Mouse (Mus musculus): Measurements from ENCODE around the gene Rbfox3.
A peak's percentile ranks its signal among the peaks of the same experiment; 100 is the strongest.

Gene Rbfox3

DNA sequence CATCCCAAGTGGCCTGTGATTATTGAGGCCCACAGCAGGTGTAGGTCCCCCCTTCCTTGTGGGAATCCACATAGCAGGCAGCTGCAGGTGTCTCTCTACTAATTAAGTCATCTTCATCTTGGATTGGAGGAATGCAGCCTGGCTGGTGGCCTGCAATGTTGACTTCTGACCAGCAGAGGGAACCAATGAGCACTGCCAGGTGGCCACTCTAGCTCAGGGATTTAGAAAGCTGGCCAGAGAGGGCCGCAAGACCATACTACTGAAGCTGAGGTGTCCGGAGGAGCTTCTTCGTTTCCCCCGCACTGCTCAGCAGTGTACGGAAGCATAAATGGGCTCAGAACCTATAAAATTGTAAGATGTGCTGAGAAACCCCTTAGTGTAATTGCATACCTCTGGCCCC is 403.5 kb downstream of the Rbfox3 start:
- DNase-seq (ENCODE audit: low spot score in 2 of 2) = peak in 1 of 2 experiments; percentile 48

GRCm38 (mm10) chr11:118507095-118507494 is 404.3 kb downstream of the Rbfox3 start:
- no peak for DNase-seq (ENCODE audit: low spot score in 2 of 2)

GRCm38 (mm10) chr11:118504180-118504454 is 407.3 kb downstream of the Rbfox3 start:
- DNase-seq (ENCODE audit: low spot score in 2 of 2) = no peak

DNA sequence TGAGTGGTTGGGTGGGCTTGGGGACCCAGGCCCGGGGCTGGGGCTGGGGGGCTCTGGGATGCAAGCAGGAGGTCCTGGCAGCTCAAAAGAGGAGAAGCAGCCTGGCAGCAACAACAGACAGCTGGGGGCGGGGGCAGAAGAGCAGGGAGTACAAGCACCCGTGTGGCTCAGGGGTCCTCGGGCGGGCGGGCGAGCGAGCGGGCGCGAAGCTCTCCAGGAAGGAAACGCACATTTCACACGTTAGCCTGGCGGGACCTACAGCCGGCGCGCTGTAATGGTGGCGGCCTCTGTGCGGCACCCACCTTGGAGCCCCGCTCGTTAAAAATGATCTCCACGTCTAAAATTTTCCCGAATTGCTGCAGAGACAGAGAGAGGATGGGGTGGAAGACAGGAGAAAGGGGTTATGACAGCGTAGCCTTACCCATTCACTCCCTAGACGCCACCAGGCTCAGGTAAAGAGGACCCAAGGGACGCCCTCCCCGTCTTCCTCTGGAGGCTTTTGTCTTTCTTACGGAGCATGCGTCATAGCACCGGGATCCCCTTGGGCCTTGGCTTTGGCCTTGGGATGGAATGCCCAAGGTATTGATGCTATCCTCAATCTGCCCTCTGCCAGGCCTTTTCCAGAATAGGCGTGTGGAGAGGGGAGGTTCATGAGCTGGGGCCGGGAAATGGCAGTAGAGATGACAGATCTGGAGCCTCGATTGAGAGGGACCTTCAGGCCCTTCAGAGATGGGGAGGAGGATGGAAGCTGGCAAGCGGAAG is 407.8 kb downstream of the Rbfox3 start:
- DNase-seq (ENCODE audit: low spot score in 2 of 2) = no peak

GRCm38 (mm10) chr11:118502990-118503389 is 408.4 kb downstream of the Rbfox3 start:
- DNase-seq (ENCODE audit: low spot score in 2 of 2) = no peak

- no peak for DNase-seq (ENCODE audit: low spot score in 2 of 2)
These were observed 415.2 kb downstream of the Rbfox3 start for GRCm38 (mm10) chr11:118496066-118496689.

- DNase-seq (ENCODE audit: low spot score in 2 of 2) = no peak
These were observed 416.3 kb downstream of the Rbfox3 start for GRCm38 (mm10) chr11:118495065-118495464.

- DNase-seq (ENCODE audit: low spot score in 2 of 2) = no peak
These were observed 417.2 kb downstream of the Rbfox3 start for GRCm38 (mm10) chr11:118494001-118494737.

DNA sequence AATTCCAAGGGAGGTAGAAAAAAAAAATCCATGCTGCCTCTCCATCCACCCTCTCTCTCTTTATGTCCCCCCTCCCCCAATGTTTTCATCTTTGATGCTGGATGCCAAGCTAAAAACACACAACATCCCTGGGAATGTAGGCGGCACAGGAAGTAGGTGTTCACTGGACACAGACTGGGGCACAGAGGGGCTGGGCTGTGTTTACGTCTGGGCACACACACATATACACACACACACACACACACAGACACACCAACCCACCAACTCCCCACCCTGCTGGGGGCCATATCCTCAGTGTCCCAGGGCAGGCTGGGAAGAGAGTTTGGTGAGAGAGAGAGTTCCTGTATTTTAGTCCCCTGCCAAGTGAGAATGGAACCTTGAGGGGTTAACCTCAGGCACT is 417.9 kb downstream of the Rbfox3 start:
- DNase-seq (ENCODE audit: low spot score in 2 of 2) = no peak

GRCm38 (mm10) chr11:118491230-118491629 is 420.2 kb downstream of the Rbfox3 start:
- no peak for DNase-seq (ENCODE audit: low spot score in 2 of 2)

- peak; percentile 71 to 89 for DNase-seq (ENCODE audit: low spot score in 2 of 2)
These were observed 420.7 kb downstream of the Rbfox3 start for GRCm38 (mm10) chr11:118490566-118491218.

DNA sequence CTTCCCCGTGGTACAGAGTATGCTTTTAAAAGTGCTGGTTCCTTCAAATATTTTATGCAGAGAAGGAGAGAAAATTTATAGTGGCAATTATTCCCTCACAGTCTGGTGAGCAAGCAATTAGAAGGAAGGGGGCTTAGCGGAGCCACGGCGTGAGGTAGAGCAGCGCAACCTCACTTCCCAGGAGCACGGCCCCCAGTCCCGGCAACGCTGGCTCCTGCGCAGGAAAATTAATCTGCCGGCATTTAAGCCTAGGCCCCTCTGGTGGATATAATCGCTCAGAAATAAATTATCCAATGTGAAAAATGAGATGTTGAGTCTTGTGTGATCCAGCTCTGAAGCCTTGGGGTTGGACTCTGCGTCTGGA is 422.5 kb downstream of the Rbfox3 start:
- DNase-seq (ENCODE audit: low spot score in 2 of 2) = no peak

- no peak for DNase-seq (ENCODE audit: low spot score in 2 of 2)
These were observed 423.0 kb downstream of the Rbfox3 start for GRCm38 (mm10) chr11:118488191-118488906.

GRCm38 (mm10) chr11:118486881-118487772 is 424.3 kb downstream of the Rbfox3 start:
- no peak for DNase-seq (ENCODE audit: low spot score in 2 of 2)

GRCm38 (mm10) chr11:118486281-118486680 is 425.1 kb downstream of the Rbfox3 start:
- no peak for DNase-seq (ENCODE audit: low spot score in 2 of 2)

GRCm38 (mm10) chr11:118485780-118486179 is 425.6 kb downstream of the Rbfox3 start:
- DNase-seq (ENCODE audit: low spot score in 2 of 2) = no peak

DNA sequence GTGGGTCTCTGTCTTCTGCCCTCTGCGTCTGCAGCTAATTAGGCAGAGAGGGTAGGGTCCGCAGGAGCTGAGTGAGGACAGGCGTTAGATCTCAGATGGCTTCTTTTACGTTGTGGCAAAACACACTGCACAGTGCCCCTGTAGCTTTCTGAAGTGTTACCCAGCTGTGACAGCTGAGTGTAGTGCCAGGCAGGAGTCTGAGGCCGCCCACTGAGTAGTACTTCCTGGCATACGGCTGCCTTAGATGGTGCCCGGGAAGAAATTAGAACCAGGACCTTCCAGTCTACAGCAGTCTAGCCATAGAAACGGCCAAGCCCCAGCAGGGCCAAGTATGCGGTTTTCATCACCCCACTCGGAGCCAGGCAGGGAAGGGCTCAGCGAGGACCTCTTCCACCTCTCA is 426.1 kb downstream of the Rbfox3 start:
- no peak for DNase-seq (ENCODE audit: low spot score in 2 of 2)

DNA sequence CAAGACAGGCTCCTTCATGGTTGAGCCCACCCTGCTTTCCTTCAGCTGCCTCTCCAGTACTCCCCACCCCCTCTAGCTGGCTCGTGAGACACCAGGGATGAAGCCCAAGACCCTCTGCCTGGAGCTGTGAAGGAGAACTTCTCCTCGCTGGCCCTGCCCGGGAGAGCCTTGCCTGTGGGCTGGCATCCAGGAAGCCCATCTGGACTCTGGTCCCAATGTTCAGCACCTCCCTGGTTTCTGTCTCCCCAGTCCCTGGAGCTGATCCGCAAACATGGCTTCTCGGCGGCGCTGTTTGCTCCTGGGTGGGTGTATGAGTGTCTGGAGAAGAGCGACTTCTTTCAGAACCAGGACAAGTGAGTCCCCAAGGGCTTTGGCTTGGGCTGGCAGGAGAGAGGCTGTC is 427.2 kb downstream of the Rbfox3 start:
- no peak for DNase-seq (ENCODE audit: low spot score in 2 of 2)

- no peak for DNase-seq (ENCODE audit: low spot score in 2 of 2)
These were observed 429.6 kb downstream of the Rbfox3 start for GRCm38 (mm10) chr11:118481751-118482150.

DNA sequence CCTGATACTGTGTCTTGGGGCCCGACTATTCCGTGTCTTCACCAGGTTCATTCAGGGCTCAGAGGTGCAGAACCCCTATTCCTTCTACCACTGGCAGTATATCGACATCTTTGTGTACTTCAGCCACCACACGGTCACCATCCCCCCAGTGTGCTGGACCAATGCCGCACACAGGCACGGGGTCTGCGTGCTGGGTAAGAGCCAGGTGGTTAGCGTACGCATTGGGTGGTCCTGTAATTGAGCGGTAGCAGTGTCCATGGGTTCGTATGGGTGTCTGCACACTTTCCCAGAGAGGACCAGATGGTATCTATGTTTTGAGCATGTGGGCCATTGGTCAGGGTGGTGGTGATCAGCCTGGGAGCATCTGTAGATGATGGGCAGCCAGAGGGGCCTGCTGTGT is 430.2 kb downstream of the Rbfox3 start:
- no peak for DNase-seq (ENCODE audit: low spot score in 2 of 2)

DNA sequence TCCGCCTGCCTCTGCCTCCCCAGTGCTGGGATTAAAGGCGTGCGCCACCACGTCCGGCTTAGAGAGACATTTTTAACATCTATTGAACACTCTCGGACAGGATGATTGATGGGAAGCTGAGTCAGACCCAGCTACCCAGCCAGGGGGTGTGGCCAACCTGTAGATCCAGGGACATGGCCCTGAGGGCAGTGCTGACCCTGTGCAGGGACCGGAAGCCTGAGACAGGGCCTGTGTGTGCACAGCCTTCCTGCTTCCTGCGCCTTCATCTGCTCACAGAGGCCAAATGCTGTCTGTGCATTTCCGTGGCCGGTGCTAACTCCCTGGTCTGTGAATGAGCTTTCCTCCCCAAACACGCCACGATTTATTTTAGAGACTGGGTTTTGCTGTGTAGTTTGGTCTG is 431.6 kb downstream of the Rbfox3 start:
- DNase-seq (ENCODE audit: low spot score in 2 of 2) = no peak

Data from urinary bladder, postnatal 4 days (tissue).